ENCODE assay signal across 11 mouse cellular contexts in genomic region chr12:112241740-112242171, GRCm38 (mm10).
DNase-seq lines count a peak whose midpoint lies in the region; ATAC-seq lines count a peak whose summit lies in the region.
"Had no signal": no experiment of that assay in that cellular context is flagged by ENCODE, and none has a peak within 500 bp of the region (broad histone marks: within the 10 kb centered on the region; RNA-seq: fewer than 3 reads in every experiment).

No protein-coding gene starts in this region.

- H3K4me3 ChIP-seq in forebrain, embryonic 12.5 days (replicated peaks), result no peak overlapping the region
- no peak overlapping the region for H3K4me3 ChIP-seq in hindbrain, embryonic 16.5 days (ENCODE audit: low read length)
- H3K4me3 ChIP-seq in neural tube, embryonic 11.5 days (ENCODE audit: low read depth, low read length), result no peak overlapping the region
- H3K4me3 ChIP-seq: heart, embryonic 13.5 days; intestine, embryonic 15.5 days; limb, embryonic 15.5 days had no signal

- H3K27me3 ChIP-seq in forebrain, embryonic 12.5 days, result peaks cover 4% of the 10 kb centered on the region; the same call in 1 of the 2 replicates
- no peaks in the 10 kb centered on the region for H3K27me3 ChIP-seq in hindbrain, embryonic 16.5 days (replicated peaks; ENCODE audit: control insufficient read depth, insufficient read depth, low read length)
- H3K27me3 ChIP-seq in neural tube, embryonic 11.5 days (ENCODE audit: control insufficient read depth, insufficient read depth, low read length), result 0 out of 2 replicates have a peak, but pooled peaks cover 2% of the 10 kb centered on the region
- H3K27me3 ChIP-seq: intestine, embryonic 15.5 days had no signal

- H3K4me2 ChIP-seq in forebrain, embryonic 12.5 days, result no peak overlapping the region
- no peak overlapping the region for H3K4me2 ChIP-seq in hindbrain, embryonic 16.5 days (ENCODE audit: low read length)
- no peak overlapping the region for H3K4me2 ChIP-seq in neural tube, embryonic 11.5 days (ENCODE audit: low read depth)
- H3K4me2 ChIP-seq: heart, embryonic 13.5 days; intestine, embryonic 15.5 days; limb, embryonic 15.5 days had no signal

- WGBS in forebrain, embryonic 12.5 days, result 4% methylated on average over 3 of the region's 3 CpGs
- WGBS in hindbrain, embryonic 16.5 days, result 4% methylated on average over 3 of the region's 3 CpGs
- 3% methylated on average over 3 of the region's 3 CpGs for WGBS in neural tube, embryonic 11.5 days

- peak; percentile 72 for ATAC-seq in forebrain, embryonic 12.5 days (ENCODE audit: low FRiP score)
- ATAC-seq in hindbrain, embryonic 16.5 days, result peak; percentile 57
- ATAC-seq in neural tube, embryonic 11.5 days (ENCODE audit: insufficient read depth, low FRiP score, low TSS enrichment), result 0 out of 2 replicates have a peak, but pooled peaks have one; percentile 22
- no peak for ATAC-seq in frontal cortex, adult (ENCODE audit: low TSS enrichment)
- ATAC-seq: intestine, embryonic 15.5 days; lung, postnatal 0 days had no signal

- H3K9me3 ChIP-seq in forebrain, embryonic 12.5 days, result no peaks in the 10 kb centered on the region
- no peaks in the 10 kb centered on the region for H3K9me3 ChIP-seq in hindbrain, embryonic 16.5 days (ENCODE audit: control insufficient read depth, low read length)
- no peaks in the 10 kb centered on the region for H3K9me3 ChIP-seq in neural tube, embryonic 11.5 days (ENCODE audit: control insufficient read depth, low read length)
- H3K9me3 ChIP-seq: heart, embryonic 13.5 days; intestine, embryonic 15.5 days; limb, embryonic 15.5 days had no signal

- H3K4me1 ChIP-seq in forebrain, embryonic 12.5 days, result peaks cover 78% of the 10 kb centered on the region
- H3K4me1 ChIP-seq in hindbrain, embryonic 16.5 days (ENCODE audit: control insufficient read depth, insufficient read depth, low read depth, low read length), result peaks cover 8% of the 10 kb centered on the region
- peaks cover 28% of the 10 kb centered on the region for H3K4me1 ChIP-seq in neural tube, embryonic 11.5 days (ENCODE audit: control insufficient read depth, insufficient read depth, low read length)

- H3K9ac ChIP-seq in forebrain, embryonic 12.5 days, result 0 out of 2 replicates have a peak overlapping the region, but pooled peaks have one; percentile 12
- H3K9ac ChIP-seq in hindbrain, embryonic 16.5 days (ENCODE audit: low read depth, low read length), result no peak overlapping the region
- H3K9ac ChIP-seq in neural tube, embryonic 11.5 days (ENCODE audit: low read length), result no peak overlapping the region
- H3K9ac ChIP-seq: heart, embryonic 13.5 days; intestine, embryonic 15.5 days; limb, embryonic 15.5 days had no signal

- peak overlapping the region; percentile 86 for H3K27ac ChIP-seq in forebrain, embryonic 12.5 days
- no peak overlapping the region for H3K27ac ChIP-seq in hindbrain, embryonic 16.5 days (ENCODE audit: low read depth, low read length)
- H3K27ac ChIP-seq in neural tube, embryonic 11.5 days (ENCODE audit: low read depth, low read length), result 0 out of 2 replicates have a peak overlapping the region, but pooled peaks have one; percentile 5
- H3K27ac ChIP-seq: heart, embryonic 13.5 days; intestine, embryonic 15.5 days; limb, embryonic 15.5 days had no signal

- H3K36me3 ChIP-seq in forebrain, embryonic 12.5 days (replicated peaks), result no peaks in the 10 kb centered on the region
- no peaks in the 10 kb centered on the region for H3K36me3 ChIP-seq in hindbrain, embryonic 16.5 days (ENCODE audit: control insufficient read depth, insufficient read depth, low read length)
- H3K36me3 ChIP-seq in neural tube, embryonic 11.5 days (ENCODE audit: control insufficient read depth, insufficient read depth, low read length), result no peaks in the 10 kb centered on the region
- H3K36me3 ChIP-seq: heart, embryonic 13.5 days; intestine, embryonic 15.5 days; limb, embryonic 15.5 days had no signal

- peak; percentile 58 for DNase-seq in embryo, embryonic 9.5 days (ENCODE audit: extremely low spot score)
- peak; percentile 38 for DNase-seq in neural tube, embryonic 11.5 days (ENCODE audit: low spot score)
- no peak for DNase-seq in natural killer cell, adult 2 months (ENCODE audit: low spot score in 2 of 2)
- DNase-seq in urinary bladder, postnatal 4 days (ENCODE audit: low spot score in 2 of 2), result no peak

Comparison
In these comparisons a context has a peak if more than half of its experiments do, and no peak if none do; other contexts are left out.
1. DNase-seq: peak in embryo, embryonic 9.5 days (single experiment) and neural tube, embryonic 11.5 days (single experiment); none in natural killer cell, adult 2 months (0 of 2) and urinary bladder, postnatal 4 days (0 of 2).